Mouse (Mus musculus): ENCODE data around the gene Gm20388. TPM values are rescaled to one million over a fixed set of nuclear protein-coding genes. Genes with fewer than 3 reads are reported as not detected.
A peak's percentile ranks its signal among the peaks of the same experiment; 100 is the strongest.

Gene Gm20388
- polyA plus RNA-seq, 1 experiment from 2014 or later: not detected

- Histone ChIP-seq H3K9ac (ENCODE audit: low read length) (peak overlapping the region; percentile 61), H3K36me3 (ENCODE audit: control insufficient read depth, insufficient read depth, low read length) (no peaks in the 10 kb centered on the region), H3K4me1 (replicated peaks; ENCODE audit: control insufficient read depth, insufficient read depth, low read length) (peaks cover 73% of the 10 kb centered on the region), H3K4me3 (ENCODE audit: low read length) (peak overlapping the region; percentile 29), H3K9me3 (ENCODE audit: control insufficient read depth, low read length) (no peaks in the 10 kb centered on the region), H3K27me3 (ENCODE audit: control insufficient read depth, insufficient read depth, low read depth, low read length) (no peaks in the 10 kb centered on the region), H3K27ac (ENCODE audit: low read length) (peak overlapping the region; percentile 98), H3K4me2 (ENCODE audit: low read depth, low read length) (peak overlapping the region; percentile 51)
- peak; percentile 85 for ATAC-seq (ENCODE audit: low read depth)
- WGBS: 1% methylated on average over 16 of the region's 16 CpGs
Observed at GRCm38 (mm10) chr8:120264944-120265453, 354.4 kb downstream of the Gm20388 start.

- no peaks in the 10 kb centered on the region for H3K27me3 ChIP-seq (ENCODE audit: control insufficient read depth, insufficient read depth, low read depth, low read length)
- WGBS: 0% methylated on average over 4 of the region's 4 CpGs
- peaks cover 71% of the 10 kb centered on the region for H3K4me1 ChIP-seq (replicated peaks; ENCODE audit: control insufficient read depth, insufficient read depth, low read length)
- H3K4me2 ChIP-seq (ENCODE audit: low read depth, low read length): peak overlapping the region; percentile 51; the same call in 1 of the 2 replicates
- H3K9ac ChIP-seq (ENCODE audit: low read length): peak overlapping the region; percentile 53
- no peak overlapping the region for H3K4me3 ChIP-seq (ENCODE audit: low read length)
- H3K9me3 ChIP-seq (ENCODE audit: control insufficient read depth, low read length): no peaks in the 10 kb centered on the region
- ATAC-seq (ENCODE audit: low read depth): peak; percentile 67
- no peaks in the 10 kb centered on the region for H3K36me3 ChIP-seq (ENCODE audit: control insufficient read depth, insufficient read depth, low read length)
- peak overlapping the region; percentile 98 for H3K27ac ChIP-seq (ENCODE audit: low read length)
Observed at GRCm38 (mm10) chr8:120265471-120265870, 354.8 kb downstream of the Gm20388 start.

- no peaks in the 10 kb centered on the region for H3K27me3 ChIP-seq (ENCODE audit: control insufficient read depth, insufficient read depth, low read depth, low read length)
- no peaks in the 10 kb centered on the region for H3K9me3 ChIP-seq (ENCODE audit: control insufficient read depth, low read length)
- no peak overlapping the region for H3K9ac ChIP-seq (ENCODE audit: low read length)
- peaks cover 54% of the 10 kb centered on the region for H3K4me1 ChIP-seq (replicated peaks; ENCODE audit: control insufficient read depth, insufficient read depth, low read length)
- ATAC-seq (ENCODE audit: low read depth): no peak
- no peaks in the 10 kb centered on the region for H3K36me3 ChIP-seq (ENCODE audit: control insufficient read depth, insufficient read depth, low read length)
- H3K4me2 ChIP-seq (ENCODE audit: low read depth, low read length): no peak overlapping the region
- WGBS: 28% methylated on average over 19 of the region's 19 CpGs
- no peak overlapping the region for H3K4me3 ChIP-seq (ENCODE audit: low read length)
- no peak overlapping the region; the same call in 1 of the 2 replicates for H3K27ac ChIP-seq (ENCODE audit: low read length)
Observed at GRCm38 (mm10) chr8:120268541-120268980, 357.9 kb downstream of the Gm20388 start.

- Histone ChIP-seq H3K4me1 (replicated peaks; ENCODE audit: control insufficient read depth, insufficient read depth, low read length) (peaks cover 49% of the 10 kb centered on the region), H3K9me3 (ENCODE audit: control insufficient read depth, low read length) (no peaks in the 10 kb centered on the region), H3K27me3 (ENCODE audit: control insufficient read depth, insufficient read depth, low read depth, low read length) (no peaks in the 10 kb centered on the region), H3K36me3 (ENCODE audit: control insufficient read depth, insufficient read depth, low read length) (no peaks in the 10 kb centered on the region), H3K4me3 (ENCODE audit: low read length) (no peak overlapping the region), H3K27ac (ENCODE audit: low read length) (no peak overlapping the region), H3K4me2 (ENCODE audit: low read depth, low read length) (no peak overlapping the region), H3K9ac (ENCODE audit: low read length) (0 out of 2 replicates have a peak overlapping the region, but pooled peaks have one; percentile 14)
- 81% methylated on average over 13 of the region's 13 CpGs for WGBS
- ATAC-seq (ENCODE audit: low read depth): no peak
Observed at GRCm38 (mm10) chr8:120270449-120270848, 359.8 kb downstream of the Gm20388 start.

- Histone ChIP-seq H3K36me3 (ENCODE audit: control insufficient read depth, insufficient read depth, low read length) (no peaks in the 10 kb centered on the region), H3K27ac (ENCODE audit: low read length) (no peak overlapping the region), H3K9ac (ENCODE audit: low read length) (no peak overlapping the region), H3K4me2 (ENCODE audit: low read depth, low read length) (no peak overlapping the region), H3K4me3 (ENCODE audit: low read length) (no peak overlapping the region), H3K4me1 (replicated peaks; ENCODE audit: control insufficient read depth, insufficient read depth, low read length) (peaks cover 52% of the 10 kb centered on the region), H3K27me3 (ENCODE audit: control insufficient read depth, insufficient read depth, low read depth, low read length) (no peaks in the 10 kb centered on the region), H3K9me3 (ENCODE audit: control insufficient read depth, low read length) (no peaks in the 10 kb centered on the region)
- no peak for ATAC-seq (ENCODE audit: low read depth)
- 71% methylated on average over 4 of the region's 4 CpGs for WGBS
Observed at GRCm38 (mm10) chr8:120273430-120273829, 362.8 kb downstream of the Gm20388 start.

GRCm38 (mm10) chr8:120276051-120276890, 365.6 kb downstream of the Gm20388 start:
- no peaks in the 10 kb centered on the region for H3K36me3 ChIP-seq (ENCODE audit: control insufficient read depth, insufficient read depth, low read length)
- H3K4me2 ChIP-seq (ENCODE audit: low read depth, low read length): peak overlapping the region; percentile 73
- peaks cover 50% of the 10 kb centered on the region for H3K4me1 ChIP-seq (replicated peaks; ENCODE audit: control insufficient read depth, insufficient read depth, low read length)

GRCm38 (mm10) chr8:120276891-120277426, 366.3 kb downstream of the Gm20388 start:
- Histone ChIP-seq H3K9ac (ENCODE audit: low read length) (peak overlapping the region; percentile 71), H3K4me2 (ENCODE audit: low read depth, low read length) (peak overlapping the region; percentile 73), H3K36me3 (ENCODE audit: control insufficient read depth, insufficient read depth, low read length) (no peaks in the 10 kb centered on the region), H3K4me1 (replicated peaks; ENCODE audit: control insufficient read depth, insufficient read depth, low read length) (peaks cover 51% of the 10 kb centered on the region), H3K27me3 (ENCODE audit: control insufficient read depth, insufficient read depth, low read depth, low read length) (no peaks in the 10 kb centered on the region), H3K9me3 (ENCODE audit: control insufficient read depth, low read length) (no peaks in the 10 kb centered on the region), H3K27ac (ENCODE audit: low read length) (peak overlapping the region; percentile 98), H3K4me3 (ENCODE audit: low read length) (peak overlapping the region; percentile 47)
- ATAC-seq (ENCODE audit: low read depth): peak; percentile 18
- WGBS: 5% methylated on average over 16 of the region's 16 CpGs

More at GRCm38 (mm10) chr8:120276051-120276890, 365.6 kb downstream of the Gm20388 start:
- Histone ChIP-seq H3K9ac (ENCODE audit: low read length) (peak overlapping the region; percentile 71), H3K27ac (ENCODE audit: low read length) (peak overlapping the region; percentile 98), H3K4me3 (ENCODE audit: low read length) (peak overlapping the region; percentile 47), H3K9me3 (ENCODE audit: control insufficient read depth, low read length) (no peaks in the 10 kb centered on the region), H3K27me3 (ENCODE audit: control insufficient read depth, insufficient read depth, low read depth, low read length) (no peaks in the 10 kb centered on the region)
- ATAC-seq (ENCODE audit: low read depth): peak; percentile 91
- under 1% methylated on average over 49 of the region's 49 CpGs for WGBS

- Histone ChIP-seq H3K36me3 (ENCODE audit: control insufficient read depth, insufficient read depth, low read length) (no peaks in the 10 kb centered on the region), H3K4me2 (ENCODE audit: low read depth, low read length) (no peak overlapping the region), H3K27ac (ENCODE audit: low read length) (peak overlapping the region; percentile 98), H3K9ac (ENCODE audit: low read length) (no peak overlapping the region), H3K9me3 (ENCODE audit: control insufficient read depth, low read length) (no peaks in the 10 kb centered on the region), H3K4me3 (ENCODE audit: low read length) (no peak overlapping the region), H3K4me1 (replicated peaks; ENCODE audit: control insufficient read depth, insufficient read depth, low read length) (peaks cover 60% of the 10 kb centered on the region), H3K27me3 (ENCODE audit: control insufficient read depth, insufficient read depth, low read depth, low read length) (no peaks in the 10 kb centered on the region)
- 32% methylated on average over 14 of the region's 14 CpGs for WGBS
- no peak for ATAC-seq (ENCODE audit: low read depth)
Observed at GRCm38 (mm10) chr8:120278009-120278408, 367.4 kb downstream of the Gm20388 start.

- H3K4me1 ChIP-seq (replicated peaks; ENCODE audit: control insufficient read depth, insufficient read depth, low read length): peaks cover 70% of the 10 kb centered on the region
- H3K4me2 ChIP-seq (ENCODE audit: low read depth, low read length): no peak overlapping the region
- no peak for ATAC-seq (ENCODE audit: low read depth)
- H3K4me3 ChIP-seq (ENCODE audit: low read length): no peak overlapping the region
- H3K36me3 ChIP-seq (ENCODE audit: control insufficient read depth, insufficient read depth, low read length): no peaks in the 10 kb centered on the region
- H3K9me3 ChIP-seq (ENCODE audit: control insufficient read depth, low read length): no peaks in the 10 kb centered on the region
- WGBS: 65% methylated on average over 8 of the region's 8 CpGs
- H3K27ac ChIP-seq (ENCODE audit: low read length): peak overlapping the region; percentile 98
- H3K27me3 ChIP-seq (ENCODE audit: control insufficient read depth, insufficient read depth, low read depth, low read length): no peaks in the 10 kb centered on the region
- no peak overlapping the region for H3K9ac ChIP-seq (ENCODE audit: low read length)
Observed at GRCm38 (mm10) chr8:120279418-120279817, 368.8 kb downstream of the Gm20388 start.
